Mouse (Mus musculus) ES-E14 (cell line): Measurements from ENCODE around the gene Wwtr1.

Experiments used
- CHD2 ChIP-seq: IDR thresholded peaks from 2 replicates; pipeline ENCODE4 v1.6.1; 2014; ENCODE audit warnings: mild to moderate bottlenecking, low read depth, low read length, inconsistent platforms
- HCFC1 ChIP-seq: IDR thresholded peaks from 2 replicates; pipeline ENCODE4 v1.6.1; 2012; ENCODE audit warnings: low read length, inconsistent platforms, borderline replicate concordance; ENCODE audit not compliant: insufficient read depth
- MAFK ChIP-seq: IDR thresholded peaks from 2 replicates; pipeline ENCODE4 v1.6.1; 2014; ENCODE audit warnings: mild to moderate bottlenecking, low read depth, low read length, inconsistent platforms; ENCODE audit not compliant: insufficient read depth
- ZC3H11A ChIP-seq: IDR thresholded peaks from 2 replicates; pipeline ENCODE4 v1.6.1; 2012; ENCODE audit warnings: low read depth, mild to moderate bottlenecking, inconsistent platforms, low read length, borderline replicate concordance
- ZNF384 ChIP-seq: IDR thresholded peaks from 2 replicates; pipeline ENCODE4 v1.6.1; 2012; ENCODE audit warnings: low read depth, low read length, inconsistent platforms

DNA sequence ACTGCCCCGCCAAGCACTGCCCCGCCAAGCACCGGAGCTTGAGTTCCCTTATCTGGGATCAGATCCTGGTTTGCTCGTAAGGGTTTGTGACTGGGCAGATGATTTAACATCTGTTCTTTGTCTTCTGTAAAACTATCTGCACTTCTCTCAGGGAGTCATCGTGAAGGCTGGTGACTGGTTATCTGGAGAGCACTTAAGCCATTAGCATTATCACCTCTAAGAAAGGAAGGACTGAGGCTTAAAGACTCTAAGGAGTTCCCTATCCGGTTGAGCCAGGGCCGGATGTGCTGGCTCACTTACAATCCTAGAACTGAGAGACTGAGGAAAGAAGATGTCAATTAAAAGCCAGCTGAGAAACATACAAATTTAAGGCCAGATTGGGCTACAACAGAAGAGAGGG is 36.1 kb upstream of the Wwtr1 start:
- no peak for TF ChIP-seq ZC3H11A
- no peak for TF ChIP-seq HCFC1
- TF ChIP-seq MAFK: no peak
- no peak for TF ChIP-seq ZNF384
- no peak for TF ChIP-seq CHD2
